Mouse (Mus musculus) CH12F3 (cell line): ENCODE measurements around the gene B3gnt2.

ENCODE experiments used
- in situ Hi-C: fragments of 300-500 bp; cut with MboI; formaldehyde crosslinking; loops from 2 replicates; pipeline ENCODE4 v1.14.3; 2020; ENCODE audit warnings: low sequenced_read_pairs

B3gnt2 gene

GRCm38 (mm10) chr11:22872307-22872680, 11.5 kb upstream of the B3gnt2 start:
- in situ Hi-C loops, result no loop called here

GRCm38 (mm10) chr11:22871628-22872306, 11.0 kb upstream of the B3gnt2 start:
- in situ Hi-C loops, result no loop called here

GRCm38 (mm10) chr11:22868582-22868981, 7.8 kb upstream of the B3gnt2 start:
- in situ Hi-C loops, result no loop called here

GRCm38 (mm10) chr11:22867691-22868090, 6.9 kb upstream of the B3gnt2 start:
- in situ Hi-C loops, result no loop called here

- in situ Hi-C loops, result no loop called here
Measured at GRCm38 (mm10) chr11:22865635-22866246, 5.0 kb upstream of the B3gnt2 start.

- in situ Hi-C loops, result loop anchor here (5.0 kb wide), 1 partner anchor 88 kb away; no protein-coding TSS in a partner anchor
Measured at GRCm38 (mm10) chr11:22864305-22865060, 3.7 kb upstream of the B3gnt2 start.

- in situ Hi-C loops, result loop anchor here (5.0 kb wide), 1 partner anchor 89 kb away; no protein-coding TSS in a partner anchor
Measured at GRCm38 (mm10) chr11:22863581-22863980, 2.8 kb upstream of the B3gnt2 start.

- in situ Hi-C loops, result loop anchor here (5.0 kb wide), 1 partner anchor 91 kb away; no protein-coding TSS in a partner anchor
Measured at GRCm38 (mm10) chr11:22861315-22861714, 554 bp upstream of the B3gnt2 start.

GRCm38 (mm10) chr11:22859633-22860334, 977 bp downstream of the B3gnt2 start:
- in situ Hi-C loops, result loop anchor here (5.0 kb wide), 1 partner anchor 93 kb away; no protein-coding TSS in a partner anchor

GRCm38 (mm10) chr11:22859301-22859632, 1.5 kb downstream of the B3gnt2 start:
- in situ Hi-C loops, result no loop called here

GRCm38 (mm10) chr11:22858441-22859300, 2.1 kb downstream of the B3gnt2 start:
- in situ Hi-C loops, result no loop called here

GRCm38 (mm10) chr11:22857705-22858440, 2.9 kb downstream of the B3gnt2 start:
- in situ Hi-C loops, result no loop called here

GRCm38 (mm10) chr11:22857106-22857704, 3.6 kb downstream of the B3gnt2 start:
- in situ Hi-C loops, result no loop called here

- in situ Hi-C loops, result no loop called here
Measured at GRCm38 (mm10) chr11:22856371-22856965, 4.3 kb downstream of the B3gnt2 start.

- in situ Hi-C loops, result no loop called here
Measured at GRCm38 (mm10) chr11:22854571-22854970, 6.2 kb downstream of the B3gnt2 start.

GRCm38 (mm10) chr11:22853477-22854157, 7.1 kb downstream of the B3gnt2 start:
- in situ Hi-C loops, result no loop called here

- in situ Hi-C loops, result no loop called here
Measured at GRCm38 (mm10) chr11:22852510-22852909, 8.3 kb downstream of the B3gnt2 start.

GRCm38 (mm10) chr11:22851416-22851815, 9.3 kb downstream of the B3gnt2 start:
- in situ Hi-C loops, result no loop called here
